Mouse (Mus musculus) embryo, embryonic 9.5 days (tissue): ENCODE results near the gene Rbak.
"Not testable (repeated sequence)": the region's sequence is repeated elsewhere in the genome, so short reads cannot be mapped to it uniquely, and the experiment has no call there.

Experiments used
- DNase-seq: peaks from one replicate; pipeline ENCODE4 v3.0.0-alpha.2; 2017; ENCODE audit errors: extremely low spot score

The Rbak gene

DNA sequence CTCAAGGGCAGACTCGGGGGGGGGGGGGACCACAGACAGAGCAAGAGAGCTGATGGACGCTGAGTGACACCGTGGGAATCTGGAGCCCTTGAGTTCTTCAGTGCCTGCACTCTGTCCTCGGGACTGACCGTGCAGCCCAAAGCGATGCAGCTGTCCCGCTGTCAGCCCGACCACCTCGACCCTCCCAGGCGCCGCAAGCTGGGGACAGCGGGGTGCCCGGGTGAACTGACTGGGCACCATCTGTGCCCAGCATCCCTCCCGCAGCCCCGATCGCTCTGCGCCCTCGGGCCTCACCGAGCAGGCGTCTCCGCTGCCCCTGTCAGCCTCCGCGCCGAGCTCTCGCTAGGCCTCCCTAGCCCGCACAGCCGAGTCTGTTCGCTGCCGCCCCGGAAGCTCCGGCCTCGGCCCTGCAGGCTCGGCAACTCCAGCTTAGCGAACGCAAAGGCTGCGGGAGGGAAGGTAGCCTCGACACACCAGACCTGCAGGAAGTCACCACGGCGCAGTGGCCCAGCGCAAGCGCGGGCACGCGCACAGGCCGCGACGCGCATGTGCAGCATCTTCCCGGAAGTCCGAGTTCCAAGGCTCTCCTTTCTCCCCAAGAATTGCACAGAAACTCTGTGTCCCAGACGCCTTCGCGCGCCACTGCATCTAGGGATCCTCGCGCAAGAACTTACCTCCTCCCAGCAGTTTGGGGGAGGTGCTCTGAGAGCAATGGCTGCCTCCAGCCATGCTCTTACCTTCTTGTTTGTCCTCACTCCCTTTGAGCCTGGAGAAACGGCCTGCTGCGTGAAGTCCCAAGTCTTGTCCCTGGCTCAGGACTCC, at the start of gene Rbak, which contains the start of gene Spdye4b:
Gene Rbak (minus strand): TSS at position 521 of the 822 bp plus-strand sequence.
Gene Spdye4b (plus strand): TSS at position 763 of the 822 bp plus-strand sequence.
- peak; percentile 93 for DNase-seq

- DNase-seq = no peak
Observed at GRCm38 (mm10) chr5:143226790-143227189, 46.2 kb upstream of the Rbak start, which contains the start of gene Spdye4a. Gene Spdye4a, minus strand, starts transcription at chr5:143226890.

GRCm38 (mm10) chr5:143222287-143222686, 41.7 kb upstream of the Rbak start:
- no peak for DNase-seq

DNA sequence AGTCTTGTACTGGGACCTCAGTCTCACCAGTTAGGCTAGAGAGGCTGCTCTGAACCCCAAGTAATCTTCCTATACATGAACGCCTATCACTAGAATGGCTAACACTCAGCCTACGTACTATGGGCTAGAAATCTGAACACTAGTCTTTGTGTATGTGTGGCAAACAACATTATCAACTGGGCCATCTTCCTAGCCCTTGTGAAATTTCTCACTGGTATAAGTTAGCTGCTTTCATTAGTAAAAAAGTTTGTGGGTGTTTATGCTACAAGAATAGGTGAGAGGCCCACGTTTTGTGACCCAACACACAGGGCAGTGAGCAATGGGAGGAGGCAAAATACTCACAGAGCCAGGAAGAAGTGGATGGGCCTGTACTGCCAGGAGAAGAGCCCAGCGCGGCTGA, 40.4 kb upstream of the Rbak start:
- DNase-seq = no peak

DNA sequence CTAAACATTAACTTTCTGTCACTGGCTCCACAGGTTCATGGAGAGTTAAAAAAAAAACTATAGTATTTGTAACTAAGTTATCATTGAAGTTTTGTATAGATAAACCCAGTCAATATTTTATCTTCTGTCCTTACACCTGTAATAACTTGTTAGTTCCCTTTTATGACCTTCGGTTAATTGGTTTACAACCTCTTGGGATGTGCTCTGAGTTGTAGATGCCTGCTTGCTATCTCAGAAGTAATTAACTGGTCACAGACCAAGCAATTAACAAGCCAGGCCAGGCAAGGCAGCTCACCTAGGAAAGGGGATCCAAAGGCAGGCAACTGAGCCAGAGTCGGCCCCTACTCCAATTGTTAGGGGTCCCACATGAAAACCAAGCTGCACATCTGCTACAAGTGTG, 33.3 kb upstream of the Rbak start:
- no peak for DNase-seq

DNA sequence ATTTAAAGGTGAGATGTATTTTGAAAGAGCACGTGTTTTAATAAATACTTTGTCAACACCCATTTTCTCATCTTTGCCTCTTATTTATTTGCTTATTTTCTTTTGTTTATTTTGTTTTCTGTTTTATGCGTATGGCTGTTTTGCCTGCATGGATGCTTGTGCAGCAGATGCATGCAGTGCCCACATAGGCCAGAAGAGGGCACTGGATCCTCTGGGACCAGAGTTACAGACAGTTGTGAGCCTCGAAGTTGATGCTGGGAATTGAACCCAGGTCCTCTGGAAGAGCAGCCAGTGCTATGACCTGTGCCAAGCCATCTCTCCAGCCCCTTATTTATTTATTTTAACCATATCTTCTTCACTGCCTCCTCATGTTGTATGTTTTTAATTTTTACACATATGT, 24.4 kb upstream of the Rbak start:
- DNase-seq = no peak

GRCm38 (mm10) chr5:143196506-143196905, 15.9 kb upstream of the Rbak start:
- no peak for DNase-seq

DNA sequence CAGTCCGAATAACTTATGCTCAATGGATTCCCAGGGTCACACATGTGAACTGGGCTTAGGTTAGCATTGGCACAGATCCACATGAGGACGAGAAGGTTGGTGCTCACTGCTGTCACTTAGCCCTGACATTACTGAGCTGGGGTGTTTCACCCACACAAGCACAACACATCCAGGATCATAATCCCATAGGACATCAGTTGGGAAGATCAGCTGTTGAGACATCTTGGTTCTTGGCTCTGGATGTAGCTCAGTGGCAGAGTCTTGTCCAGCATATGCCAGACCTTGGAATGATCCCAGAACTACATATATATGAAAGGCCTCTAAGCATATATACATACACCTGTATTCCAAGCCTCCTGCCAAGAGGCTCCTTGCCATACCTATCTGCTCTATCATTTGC, 14.6 kb upstream of the Rbak start:
- no peak for DNase-seq

DNA sequence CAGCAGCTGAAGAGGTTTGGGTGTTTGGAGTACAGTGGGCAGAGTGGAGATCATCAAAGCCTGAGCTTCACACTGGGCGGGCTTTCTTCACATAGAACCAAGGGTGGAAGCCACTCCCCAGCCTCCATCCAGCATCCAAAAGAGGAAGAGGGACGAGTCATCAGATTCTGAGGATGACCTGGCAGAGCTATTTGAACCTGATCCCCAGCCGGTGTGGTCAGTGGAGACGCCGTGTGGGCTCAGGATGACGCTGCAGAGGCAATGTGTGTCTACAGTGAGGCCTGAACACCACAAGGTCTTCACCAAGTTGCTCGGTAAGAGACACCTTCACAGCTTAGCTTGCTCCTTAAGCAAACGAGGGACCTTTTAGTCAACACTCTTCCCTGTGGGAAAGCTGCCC, 14.2 kb upstream of the Rbak start:
- DNase-seq = not testable (repeated sequence)

- no peak for DNase-seq
Observed at GRCm38 (mm10) chr5:143192806-143193205, 12.2 kb upstream of the Rbak start.

GRCm38 (mm10) chr5:143188014-143188413, 7.4 kb upstream of the Rbak start:
- not testable (repeated sequence) for DNase-seq

DNA sequence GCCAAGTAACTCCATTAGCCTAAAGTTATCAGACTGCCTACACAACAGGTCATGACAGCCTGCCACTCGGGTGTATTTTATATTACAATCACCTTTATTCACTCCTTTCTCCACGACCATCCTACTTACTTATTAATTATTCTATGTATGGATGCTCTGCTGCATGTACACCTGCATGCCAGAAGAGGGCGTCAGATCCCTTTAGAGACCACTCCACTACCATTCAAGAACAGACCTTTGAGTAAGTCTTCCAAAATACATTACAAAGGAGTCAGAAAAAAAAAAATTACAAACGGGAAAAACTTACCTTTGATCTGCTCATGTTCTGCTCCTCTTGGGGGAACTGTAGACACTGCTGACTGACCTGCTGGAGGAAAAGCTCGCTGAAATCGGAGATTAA, 1.4 kb downstream of the Rbak start:
- peak; percentile 14 for DNase-seq

DNA sequence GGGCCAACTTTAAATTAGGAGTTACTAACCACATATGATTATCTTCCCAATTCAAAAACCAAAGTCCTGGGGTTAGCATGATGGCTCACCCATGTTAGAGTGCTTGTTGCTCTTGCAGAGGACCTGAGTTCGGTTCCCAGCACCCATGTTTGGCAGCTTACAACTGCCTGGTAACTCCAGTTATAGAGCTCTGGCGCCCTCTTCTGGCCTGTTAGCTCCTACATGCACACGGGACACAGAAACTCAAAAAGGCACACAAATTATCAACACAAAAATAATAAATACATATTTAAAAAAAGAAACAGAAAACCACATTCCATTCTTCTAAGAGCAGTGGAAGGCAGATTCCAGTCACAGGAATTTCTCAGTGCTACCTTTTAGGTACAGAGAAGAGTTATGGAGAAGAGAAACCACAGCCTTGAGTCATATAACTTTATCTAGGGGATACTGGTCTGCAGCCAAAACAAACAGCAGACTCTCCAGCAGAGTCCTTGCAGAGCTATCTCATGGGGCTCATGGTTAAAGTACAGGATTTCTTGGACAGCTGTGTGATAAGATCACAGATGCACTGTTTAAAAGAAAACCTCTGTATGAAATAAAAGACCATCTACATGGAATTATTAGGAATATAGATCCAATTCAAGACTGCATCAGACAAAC, 2.9 kb downstream of the Rbak start:
- no peak for DNase-seq

DNA sequence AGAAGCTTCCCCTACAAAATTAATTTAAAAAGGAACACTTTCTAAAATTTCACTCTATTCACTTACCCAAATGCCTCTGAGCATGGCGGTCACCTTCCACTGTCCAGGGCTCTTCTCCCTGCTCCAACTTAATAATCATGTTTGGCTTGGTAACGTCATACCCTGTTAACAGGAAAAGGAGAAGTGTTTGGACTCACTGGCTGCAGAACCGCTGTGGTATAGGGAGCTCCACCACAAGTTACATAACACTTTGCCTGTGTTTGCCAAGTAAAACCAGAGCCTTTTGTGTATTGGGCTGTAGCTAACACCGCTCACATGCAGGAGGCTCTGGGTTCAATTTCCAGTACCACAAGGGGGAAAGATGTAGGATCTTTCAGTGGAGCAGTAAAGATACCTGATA, 4.6 kb downstream of the Rbak start:
- no peak for DNase-seq

- DNase-seq = peak; percentile 45
Observed at GRCm38 (mm10) chr5:143165508-143166070, 15.0 kb downstream of the Rbak start.

DNA sequence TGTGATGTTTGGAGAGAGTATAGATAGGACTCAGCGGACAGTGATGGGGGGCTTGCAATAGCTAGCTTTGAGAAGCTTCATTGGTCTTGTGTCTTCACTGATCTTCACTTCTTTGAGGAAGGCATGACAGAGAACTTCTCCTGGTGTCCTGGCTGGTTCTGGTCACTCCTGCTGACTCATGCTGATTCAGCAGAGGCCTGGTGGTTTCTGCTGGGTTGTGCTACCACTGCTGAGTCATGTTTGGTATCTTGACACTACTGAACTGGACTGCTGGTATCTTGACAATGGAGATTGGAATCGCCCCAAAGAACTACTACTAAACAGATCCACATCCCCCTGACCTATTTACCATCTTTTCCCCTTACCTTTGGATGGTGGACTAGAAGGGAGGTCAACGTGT, 25.0 kb downstream of the Rbak start:
- DNase-seq = no peak

DNA sequence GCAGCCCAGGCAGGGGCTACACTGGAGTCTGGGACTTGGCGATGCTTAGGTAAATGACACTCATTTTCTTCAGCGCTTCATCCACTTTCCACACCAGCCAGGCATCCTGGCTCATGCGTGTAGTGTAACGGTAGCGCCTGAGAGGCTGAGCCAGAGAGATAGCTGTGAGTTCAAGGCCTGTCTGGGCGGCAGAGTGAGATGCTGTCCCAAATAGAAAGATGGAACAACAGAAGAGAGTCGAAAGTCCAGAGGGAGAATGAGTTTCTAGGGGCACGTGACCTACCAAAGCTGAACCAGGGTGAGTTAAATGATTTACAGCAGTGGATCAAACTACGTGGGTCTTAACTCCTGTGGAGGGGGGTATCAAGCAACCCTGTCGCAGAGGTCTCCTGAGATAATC, 26.8 kb downstream of the Rbak start:
- DNase-seq = no peak

DNA sequence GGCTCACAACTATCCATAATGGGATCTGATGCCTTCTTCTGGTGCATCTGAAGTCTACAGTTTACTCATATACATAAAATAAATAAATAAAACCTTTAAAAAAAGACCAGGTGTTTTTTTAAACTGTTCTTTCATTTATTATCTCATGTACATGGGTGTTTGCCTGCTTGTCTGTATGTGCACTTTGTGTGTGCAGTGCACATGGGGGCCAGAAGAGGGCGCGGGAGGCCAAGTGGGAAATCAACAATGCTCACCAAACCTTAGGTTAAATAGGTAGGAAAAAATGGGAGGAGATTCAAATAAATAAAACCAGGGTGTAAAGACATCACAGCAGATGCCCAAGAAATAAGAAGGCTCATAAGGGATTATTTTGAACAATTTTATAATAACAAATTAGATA, 30.5 kb downstream of the Rbak start:
- no peak for DNase-seq

- no peak for DNase-seq
Observed at GRCm38 (mm10) chr5:143149536-143149935, 31.0 kb downstream of the Rbak start.

DNA sequence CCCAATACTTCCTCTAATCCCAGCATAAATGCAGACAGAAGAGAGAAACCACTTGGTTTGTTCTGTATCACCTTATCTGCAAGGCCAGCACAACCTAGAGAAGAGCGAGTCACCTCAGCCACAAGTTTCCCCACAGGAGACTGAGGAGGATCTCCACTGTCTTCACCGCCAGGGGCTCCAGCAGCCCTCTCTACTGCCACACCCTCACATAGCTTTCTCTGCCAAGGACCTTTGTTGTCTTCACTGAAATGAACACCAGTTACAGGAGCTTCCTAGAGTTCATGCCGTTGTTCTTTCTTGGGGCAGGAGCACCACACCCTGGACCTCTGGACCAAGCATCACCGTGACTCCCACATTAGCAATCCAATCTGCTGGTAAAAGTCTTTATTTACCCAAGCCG, 31.9 kb downstream of the Rbak start:
- DNase-seq = no peak

- DNase-seq = no peak
Observed at GRCm38 (mm10) chr5:143147481-143147880, 33.1 kb downstream of the Rbak start, which contains the start of gene Olfr718-ps1. Gene Olfr718-ps1, minus strand, starts transcription at chr5:143147581.

DNA sequence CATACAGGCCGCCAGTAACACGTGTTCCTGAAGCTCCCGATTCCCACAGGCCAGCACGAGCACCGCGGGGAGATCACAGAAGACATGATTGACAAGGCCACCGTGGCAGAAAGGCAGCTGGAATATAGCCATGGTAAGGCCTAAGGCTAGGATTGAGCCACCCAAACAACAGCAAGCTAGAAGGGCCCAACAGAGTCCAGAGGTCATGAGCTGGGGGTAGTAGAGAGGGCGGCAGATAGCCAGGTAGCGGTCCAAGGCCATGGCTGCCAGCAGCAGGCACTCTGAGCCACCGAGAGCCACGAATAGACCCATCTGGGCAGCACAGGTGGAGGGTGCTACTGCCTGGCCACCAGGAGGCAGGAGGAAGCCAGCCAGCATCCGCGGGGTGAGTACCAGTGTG, 43.0 kb downstream of the Rbak start:
- no peak for DNase-seq

GRCm38 (mm10) chr5:143135042-143135441, 45.5 kb downstream of the Rbak start:
- no peak for DNase-seq
